Mouse (Mus musculus) forebrain, postnatal 0 days (tissue): ENCODE data around the gene Tuft1. TPM values are rescaled to one million over a fixed set of nuclear protein-coding genes. Genes with fewer than 3 reads are reported as not detected.
"Not testable (repeated sequence)": the region's sequence is repeated elsewhere in the genome, so short reads cannot be mapped to it uniquely, and the experiment has no call there.

ENCODE experiments used
- ATAC-seq: fragments of 200-750 bp; cut with Nextera tagmentation; 2 replicates; pipeline ENCODE4 v1.8.0; 2017; ENCODE audit warnings: mild to moderate bottlenecking, moderate library complexity
- DNase-seq: peaks from one replicate; pipeline ENCODE4 v3.0.0-alpha.2; 2015
- H3K27ac ChIP-seq: fragments of 300-500 bp; sonication (generic); 2 replicates; pipeline ENCODE4 v1.5.1; 2014; ENCODE audit warnings: low read depth, mild to moderate bottlenecking, antibody characterized with exemption, low read length, moderate library complexity, mixed read lengths
- H3K27me3 ChIP-seq: fragments of 300-500 bp; sonication (generic); 2 replicates; pipeline ENCODE4 v1.6.1; 2014; ENCODE audit warnings: mild to moderate bottlenecking, low read length, mixed read lengths; ENCODE audit not compliant: insufficient read depth
- H3K36me3 ChIP-seq: fragments of 300-500 bp; sonication (generic); 2 replicates; pipeline ENCODE4 v1.6.1; 2014; ENCODE audit warnings: mild to moderate bottlenecking, moderate library complexity; ENCODE audit not compliant: insufficient read depth
- H3K4me1 ChIP-seq: fragments of 300-500 bp; sonication (generic); 2 replicates; pipeline ENCODE4 v1.6.1; 2014; ENCODE audit warnings: antibody characterized with exemption; ENCODE audit not compliant: insufficient read depth
- H3K4me2 ChIP-seq: fragments of 300-500 bp; sonication (generic); 2 replicates; pipeline ENCODE4 v1.6.1; 2014; ENCODE audit warnings: low read depth, mild to moderate bottlenecking, moderate library complexity
- H3K4me3 ChIP-seq: fragments of 300-500 bp; sonication (generic); 2 replicates; pipeline ENCODE4 v1.5.1; 2014; ENCODE audit warnings: low read depth, low read length, mixed read lengths
- H3K9ac ChIP-seq: fragments of 300-500 bp; sonication (generic); 2 replicates; pipeline ENCODE4 v1.6.1; 2014; ENCODE audit warnings: mild to moderate bottlenecking
- H3K9me3 ChIP-seq: fragments of 300-500 bp; sonication (generic); 2 replicates; pipeline ENCODE4 v1.6.1; 2016; ENCODE audit warnings: low read length
- CTCF ChIP-seq: sonication (generic); IDR thresholded peaks from 2 replicates; pipeline ENCODE4 v1.5.1; 2016; ENCODE audit warnings: antibody characterized with exemption, control low read depth, low read depth
- WGBS: fragments of 180-500 bp; shearing (Covaris S2); extraction: QIAGEN DNeasy Blood & Tissue Kit; methylation state at CpG from one replicate; pipeline ENCODE4 v1.1.7; 2014; 5-methylcytosine and 5-hydroxymethylcytosine counted together
- polyA plus RNA-seq: library from polyadenylated mRNA; unstranded; fragments of >200 nt; fragmentation: Nextera tagmentation; extraction: Ambion mirVana; gene quantifications from 2 replicates; pipeline ENCODE4 v1.2.1, GENCODE M21; 2015
- total RNA-seq: library from RNA; depleted of rRNA; stranded (reverse); fragments of >200 nt; gene quantifications from 2 replicates; pipeline ENCODE4 v1.2.3, GENCODE M21; 2014

Gene Tuft1
- total and polyA plus RNA-seq, 2 experiments from 2014 or later: 5.7 to 7.6 TPM

- H3K36me3 ChIP-seq: no peaks in the 10 kb centered on the region
- no peak for DNase-seq
- no peaks in the 10 kb centered on the region for H3K9me3 ChIP-seq
- no peaks in the 10 kb centered on the region for H3K4me1 ChIP-seq
- H3K4me3 ChIP-seq: no peak overlapping the region
- 86% methylated on average over 6 of the region's 6 CpGs for WGBS
- H3K4me2 ChIP-seq: no peak overlapping the region
- no peak for TF ChIP-seq CTCF
- H3K27ac ChIP-seq: no peak overlapping the region
- no peak for ATAC-seq
- no peak overlapping the region for H3K9ac ChIP-seq
- H3K27me3 ChIP-seq: no peaks in the 10 kb centered on the region
These were observed 25.0 kb upstream of the Tuft1 start for GRCm38 (mm10) chr3:94683646-94684045.

DNA sequence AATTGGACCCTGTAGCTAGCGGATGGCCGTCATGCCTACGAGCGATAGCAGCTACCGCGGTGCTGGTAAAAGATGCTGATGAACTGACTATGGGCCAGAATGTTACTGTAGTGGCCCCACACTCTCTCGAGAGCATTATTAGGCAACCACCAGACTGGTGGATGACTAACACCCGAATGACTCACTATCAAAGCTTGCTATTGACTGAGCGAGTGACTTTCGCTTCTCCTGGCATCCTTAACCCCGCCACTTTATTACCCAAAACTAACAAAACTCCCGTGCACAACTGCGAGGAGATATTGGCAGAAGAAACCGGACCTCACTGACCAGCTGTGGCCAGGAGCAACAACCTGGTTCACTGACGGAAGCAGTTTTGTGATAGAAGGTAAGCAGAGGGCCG, 22.1 kb upstream of the Tuft1 start:
- DNase-seq (no peak), ATAC-seq (no peak)
- H3K4me3 ChIP-seq: no peak overlapping the region
- H3K4me1 ChIP-seq: no peaks in the 10 kb centered on the region
- H3K9me3 ChIP-seq: no peaks in the 10 kb centered on the region
- WGBS: 96% methylated on average over 16 of the region's 16 CpGs
- H3K9ac ChIP-seq: no peak overlapping the region
- H3K36me3 ChIP-seq: no peaks in the 10 kb centered on the region
- no peak for TF ChIP-seq CTCF
- H3K27ac ChIP-seq: no peak overlapping the region
- H3K4me2 ChIP-seq: no peak overlapping the region
- no peaks in the 10 kb centered on the region for H3K27me3 ChIP-seq

DNA sequence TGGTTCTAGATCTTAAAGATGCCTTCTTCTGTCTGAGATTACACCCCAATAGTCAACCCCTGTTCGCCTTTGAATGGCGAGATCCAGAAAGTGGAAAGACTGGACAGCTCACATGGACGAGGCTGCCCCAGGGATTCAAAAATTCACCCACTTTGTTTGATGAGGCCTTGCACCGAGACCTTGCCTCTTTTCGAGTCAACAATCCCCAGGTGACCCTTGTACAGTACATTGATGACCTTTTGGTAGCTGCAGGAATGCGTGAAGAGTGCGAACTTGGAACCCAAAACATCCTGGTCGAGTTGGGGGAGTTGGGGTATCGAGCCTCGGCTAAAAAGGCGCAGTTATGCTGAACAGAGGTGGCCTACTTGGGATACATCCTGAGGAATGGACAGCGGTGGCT, 21.4 kb upstream of the Tuft1 start:
- not testable (repeated sequence) for DNase-seq, H3K4me1 ChIP-seq, H3K9ac ChIP-seq, H3K36me3 ChIP-seq, H3K9me3 ChIP-seq, H3K27me3 ChIP-seq, ATAC-seq, H3K4me2 ChIP-seq, H3K4me3 ChIP-seq, H3K27ac ChIP-seq
- 92% methylated on average over 12 of the region's 12 CpGs for WGBS

GRCm38 (mm10) chr3:94679351-94679841, 20.7 kb upstream of the Tuft1 start:
- WGBS: 81% methylated on average over 8 of the region's 8 CpGs
- no peak for DNase-seq
- no peak for TF ChIP-seq CTCF
- Histone ChIP-seq H3K9me3 (no peaks in the 10 kb centered on the region), H3K4me2 (no peak overlapping the region), H3K36me3 (no peaks in the 10 kb centered on the region), H3K27me3 (no peaks in the 10 kb centered on the region), H3K9ac (no peak overlapping the region), H3K4me1 (no peaks in the 10 kb centered on the region), H3K4me3 (no peak overlapping the region), H3K27ac (no peak overlapping the region)
- no peak for ATAC-seq

GRCm38 (mm10) chr3:94675101-94675500, 16.4 kb upstream of the Tuft1 start:
- H3K4me1 ChIP-seq, H3K27me3 ChIP-seq, DNase-seq, H3K27ac ChIP-seq, H3K4me2 ChIP-seq, H3K9me3 ChIP-seq, ATAC-seq, H3K4me3 ChIP-seq, H3K36me3 ChIP-seq, H3K9ac ChIP-seq: not testable (repeated sequence)
- 84% methylated on average over 9 of the region's 9 CpGs for WGBS

DNA sequence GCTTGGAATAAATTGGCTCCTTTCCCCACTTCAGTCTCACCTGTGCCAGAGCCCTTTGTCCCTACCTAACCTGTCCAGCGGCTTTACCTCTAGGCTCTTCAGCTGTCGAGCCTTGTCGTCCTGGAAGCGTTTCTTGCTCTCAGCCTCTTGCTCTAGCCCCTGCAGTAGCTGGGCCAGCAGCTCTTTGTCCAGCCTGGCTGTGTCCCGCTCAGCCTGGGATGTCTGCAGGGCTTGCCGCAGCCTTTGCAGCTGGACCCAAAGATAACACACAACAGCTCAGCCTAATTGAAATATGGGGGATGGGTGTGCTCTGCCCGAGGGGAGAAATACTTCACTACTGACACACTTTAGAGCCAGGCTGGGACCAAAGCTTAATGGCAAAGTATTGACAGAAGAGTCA, 7.2 kb upstream of the Tuft1 start:
- not testable (repeated sequence) for ATAC-seq, H3K9ac ChIP-seq, H3K27ac ChIP-seq, DNase-seq, H3K36me3 ChIP-seq, H3K4me1 ChIP-seq, H3K4me3 ChIP-seq, H3K9me3 ChIP-seq, H3K4me2 ChIP-seq, H3K27me3 ChIP-seq
- WGBS: 29% methylated on average over 7 of the region's 7 CpGs

DNA sequence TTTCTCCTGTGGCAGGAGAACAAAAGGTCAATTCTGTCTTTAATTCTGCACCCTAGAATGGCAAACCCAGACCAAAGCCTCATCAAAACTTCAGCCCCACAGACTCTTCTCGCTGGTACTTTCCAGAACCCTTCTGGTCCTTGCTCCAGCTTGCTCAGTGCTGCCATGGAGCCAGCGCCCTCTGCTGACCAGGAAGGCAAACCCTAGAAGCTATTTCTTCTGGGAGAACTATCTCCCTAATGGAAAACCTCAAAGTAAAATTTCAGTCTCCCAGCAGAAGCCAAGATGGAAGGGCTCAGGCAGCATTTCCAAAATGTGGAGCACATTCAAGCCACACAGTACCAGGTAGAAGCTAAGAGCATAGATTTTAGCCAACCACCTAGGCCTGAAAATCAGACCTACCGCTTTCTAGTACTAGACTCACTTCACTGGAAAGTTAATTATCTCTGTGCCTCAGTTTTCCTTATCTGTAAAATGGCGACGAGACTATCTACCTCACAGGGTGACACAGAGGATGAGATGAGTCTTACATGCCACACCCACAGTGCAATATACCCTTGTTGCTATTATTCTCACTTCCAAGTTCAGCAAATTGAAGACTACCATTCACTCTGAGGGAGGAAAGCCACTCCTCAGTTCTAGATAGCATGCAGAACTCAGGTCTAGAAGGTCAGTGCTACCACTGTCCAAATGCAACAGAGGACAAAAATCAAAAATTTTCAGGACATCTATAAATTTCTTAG, 6.6 kb upstream of the Tuft1 start:
- not testable (repeated sequence) for H3K27me3 ChIP-seq, H3K9ac ChIP-seq, H3K4me3 ChIP-seq, H3K4me2 ChIP-seq, DNase-seq, H3K9me3 ChIP-seq, H3K4me1 ChIP-seq, H3K27ac ChIP-seq, ATAC-seq, H3K36me3 ChIP-seq
- WGBS: 93% methylated on average over 3 of the region's 5 CpGs

DNA sequence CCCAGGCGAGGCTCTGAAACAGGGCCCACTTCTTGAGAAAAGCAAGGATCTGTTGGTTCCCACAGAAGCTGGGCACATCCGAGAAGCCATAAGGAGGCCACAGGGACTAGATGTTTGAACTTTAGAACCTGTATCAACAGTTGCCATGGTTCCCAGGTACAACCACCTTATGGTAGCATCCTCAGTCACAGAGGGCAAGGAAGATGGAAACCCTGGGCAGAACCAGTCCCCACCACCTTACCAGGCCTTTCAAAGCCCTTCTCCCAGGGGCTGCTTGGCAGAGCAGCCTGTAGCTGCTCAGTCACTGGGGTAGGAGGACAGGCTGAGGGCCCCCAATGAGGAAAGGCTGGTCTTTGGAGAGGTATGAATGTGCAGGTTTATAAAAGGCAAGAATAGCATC, 2.2 kb upstream of the Tuft1 start:
- not testable (repeated sequence) for H3K4me1 ChIP-seq, H3K9ac ChIP-seq, H3K27ac ChIP-seq, ATAC-seq, H3K27me3 ChIP-seq, H3K9me3 ChIP-seq, H3K4me3 ChIP-seq, DNase-seq, H3K36me3 ChIP-seq, H3K4me2 ChIP-seq
- WGBS: 98% methylated on average over 2 of the region's 2 CpGs
